Mouse (Mus musculus) myocyte (in vitro differentiated cells): ENCODE measurements around the gene Pth1r. TPM values are rescaled to one million over a fixed set of nuclear protein-coding genes. Genes with fewer than 3 reads are reported as not detected.

Experiments
- H3K27me3 ChIP-seq: one replicate; pipeline ENCODE4 v1.6.1; 2011; ENCODE audit not compliant: control insufficient read depth, insufficient read depth, insufficient read length
- H3K36me3 ChIP-seq: one replicate; pipeline ENCODE4 v1.6.1; 2011; ENCODE audit not compliant: control insufficient read depth, insufficient read depth
- H3K4me2 ChIP-seq: one replicate; pipeline ENCODE4 v1.6.1; 2011; ENCODE audit warnings: low read depth, control low read depth
- H3K4me3 ChIP-seq: one replicate; pipeline ENCODE4 v1.5.1; 2011; ENCODE audit warnings: mild to moderate bottlenecking, control low read depth, moderate library complexity
- H3K79me2 ChIP-seq: one replicate; pipeline ENCODE4 v1.6.1; 2011; ENCODE audit not compliant: control insufficient read depth, insufficient read depth
- H3ac ChIP-seq: one replicate; pipeline ENCODE4 v1.6.1; 2011; ENCODE audit not compliant: control insufficient read depth, insufficient read length
- CEBPB ChIP-seq: IDR thresholded peaks from 2 replicates; pipeline ENCODE4 v1.6.1; 2011; ENCODE audit warnings: mild to moderate bottlenecking, moderate library complexity; ENCODE audit not compliant: poor library complexity, insufficient read depth, severe bottlenecking
- E2F4 ChIP-seq: IDR thresholded peaks from one replicate; pipeline ENCODE4 v1.6.1; 2011; ENCODE audit warnings: mild to moderate bottlenecking, control low read depth, moderate library complexity; ENCODE audit not compliant: insufficient read depth
- MAX ChIP-seq: IDR thresholded peaks from one replicate; pipeline ENCODE4 v1.6.1; 2011; ENCODE audit warnings: low read depth, mild to moderate bottlenecking, control low read depth
- MYOD1 ChIP-seq, 3 experiments: IDR thresholded peaks; one replicate each; pipeline ENCODE4 v1.6.1; 2011; ENCODE audit warnings: control low read depth in 2 of 3, low read depth in 2 of 3, mild to moderate bottlenecking in 2 of 3, moderate library complexity in 1 of 3; ENCODE audit not compliant: insufficient read length in 2 of 3, control insufficient read depth in 1 of 3
- MYOG ChIP-seq, 3 experiments: IDR thresholded peaks; one replicate each; pipeline ENCODE4 v1.6.1; 2011; ENCODE audit warnings: control low read depth in 2 of 3, low read depth in 2 of 3, mild to moderate bottlenecking in 2 of 3; ENCODE audit not compliant: insufficient read length in 2 of 3, control insufficient read depth in 1 of 3, insufficient read depth in 1 of 3
- POLR2A ChIP-seq: IDR thresholded peaks from one replicate; pipeline ENCODE4 v1.6.1; 2011; ENCODE audit warnings: low read depth, mild to moderate bottlenecking, control low read depth, moderate library complexity; ENCODE audit not compliant: insufficient read length
- POLR2AphosphoS2 ChIP-seq: IDR thresholded peaks from one replicate; pipeline ENCODE4 v1.6.1; 2011; ENCODE audit warnings: low read depth, control low read depth; ENCODE audit not compliant: insufficient read length
- REST ChIP-seq: IDR thresholded peaks from one replicate; pipeline ENCODE4 v1.6.1; 2011; ENCODE audit warnings: mild to moderate bottlenecking, control low read depth, moderate library complexity; ENCODE audit not compliant: insufficient read depth, insufficient read length
- SRF ChIP-seq: IDR thresholded peaks from one replicate; pipeline ENCODE4 v1.6.1; 2011; ENCODE audit warnings: low read depth; ENCODE audit not compliant: control insufficient read depth, insufficient read length
- TCF12 ChIP-seq: IDR thresholded peaks from one replicate; pipeline ENCODE4 v1.6.1; 2011; ENCODE audit warnings: mild to moderate bottlenecking, control low read depth; ENCODE audit not compliant: poor library complexity, insufficient read depth, severe bottlenecking
- TCF3 ChIP-seq: IDR thresholded peaks from one replicate; pipeline ENCODE4 v1.6.1; 2011; ENCODE audit warnings: low read depth, control low read depth; ENCODE audit not compliant: insufficient read length
- USF1 ChIP-seq: IDR thresholded peaks from one replicate; pipeline ENCODE4 v1.6.1; 2011; ENCODE audit warnings: low read depth, mild to moderate bottlenecking, control low read depth, moderate library complexity
- polyA plus RNA-seq: library from polyadenylated mRNA; unstranded; fragments of >200 nt; fragmentation: generic; extraction: Trizol; gene quantifications from one replicate; pipeline ENCODE4 v1.2.1, GENCODE M21; 2012; ENCODE audit warnings: missing spikeins

Pth1r gene
- polyA plus RNA-seq, 1 experiment, result 0.20 TPM

DNA sequence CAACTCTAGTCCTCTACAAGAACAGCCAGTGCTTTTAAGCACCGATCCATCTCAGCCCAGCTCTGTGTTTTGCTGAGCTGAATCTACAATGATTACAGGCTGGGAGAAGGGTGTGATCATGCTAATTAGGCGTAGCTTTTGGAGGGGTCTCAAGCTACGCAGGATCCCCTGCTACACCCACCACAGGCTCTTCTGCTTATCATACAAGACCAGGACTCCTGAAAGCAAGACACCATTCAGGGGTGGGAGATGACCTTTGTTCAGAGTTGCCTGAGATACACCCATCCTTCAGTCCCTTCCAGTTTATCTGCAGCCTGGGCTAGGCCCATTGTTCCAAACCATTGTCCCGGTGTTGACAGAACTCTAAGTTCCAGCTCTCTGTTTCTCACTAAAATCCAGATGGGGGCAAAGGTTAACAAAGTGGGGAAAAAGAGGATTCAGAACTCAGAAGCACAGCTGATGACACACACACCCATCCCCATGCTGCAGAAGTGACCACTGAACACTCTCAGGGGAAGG is 6.0 kb upstream of the Pth1r start:
- H3K4me3 ChIP-seq, result no peak overlapping the region
- TF ChIP-seq POLR2AphosphoS2 (no peak), SRF (no peak)
- H3K27me3 ChIP-seq, result peaks cover 86% of the 10 kb centered on the region
- H3K4me2 ChIP-seq, result no peak overlapping the region
- no peaks in the 10 kb centered on the region for H3K79me2 ChIP-seq
- no peak overlapping the region for H3ac ChIP-seq
- no peaks in the 10 kb centered on the region for H3K36me3 ChIP-seq

DNA sequence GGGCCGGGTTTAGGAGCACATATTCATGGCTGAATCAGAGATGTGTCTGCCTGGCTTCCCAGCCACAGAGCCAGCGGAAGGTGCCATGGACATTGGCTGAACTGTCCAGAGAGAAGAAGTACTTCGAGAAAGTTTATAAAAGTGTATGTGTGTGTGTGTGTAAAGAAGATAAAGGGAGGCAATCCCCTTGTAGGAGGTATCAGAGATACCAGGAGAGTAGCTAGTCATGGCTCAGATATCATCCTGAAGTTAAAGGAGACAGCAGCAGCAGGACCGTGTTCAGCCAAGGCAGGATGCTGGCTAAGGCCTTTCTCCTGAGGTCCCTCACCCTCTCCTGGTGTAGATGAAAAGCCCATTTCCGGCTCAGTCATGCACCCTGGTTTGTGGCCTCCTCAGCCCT is 4.5 kb upstream of the Pth1r start:
- Histone ChIP-seq H3K79me2 (no peaks in the 10 kb centered on the region), H3ac (no peak overlapping the region), H3K4me2 (no peak overlapping the region), H3K36me3 (no peaks in the 10 kb centered on the region), H3K4me3 (no peak overlapping the region), H3K27me3 (peaks cover 90% of the 10 kb centered on the region)
- TF ChIP-seq POLR2AphosphoS2 (no peak), TCF3 (no peak), CEBPB (no peak), MYOG (IDR thresholded peaks at IDR 0.05; ENCODE audit: control insufficient read depth in 1 of 3, insufficient read depth in 1 of 3, insufficient read length in 2 of 3, low read depth in 2 of 3) (no peak), MAX (no peak), E2F4 (no peak)

DNA sequence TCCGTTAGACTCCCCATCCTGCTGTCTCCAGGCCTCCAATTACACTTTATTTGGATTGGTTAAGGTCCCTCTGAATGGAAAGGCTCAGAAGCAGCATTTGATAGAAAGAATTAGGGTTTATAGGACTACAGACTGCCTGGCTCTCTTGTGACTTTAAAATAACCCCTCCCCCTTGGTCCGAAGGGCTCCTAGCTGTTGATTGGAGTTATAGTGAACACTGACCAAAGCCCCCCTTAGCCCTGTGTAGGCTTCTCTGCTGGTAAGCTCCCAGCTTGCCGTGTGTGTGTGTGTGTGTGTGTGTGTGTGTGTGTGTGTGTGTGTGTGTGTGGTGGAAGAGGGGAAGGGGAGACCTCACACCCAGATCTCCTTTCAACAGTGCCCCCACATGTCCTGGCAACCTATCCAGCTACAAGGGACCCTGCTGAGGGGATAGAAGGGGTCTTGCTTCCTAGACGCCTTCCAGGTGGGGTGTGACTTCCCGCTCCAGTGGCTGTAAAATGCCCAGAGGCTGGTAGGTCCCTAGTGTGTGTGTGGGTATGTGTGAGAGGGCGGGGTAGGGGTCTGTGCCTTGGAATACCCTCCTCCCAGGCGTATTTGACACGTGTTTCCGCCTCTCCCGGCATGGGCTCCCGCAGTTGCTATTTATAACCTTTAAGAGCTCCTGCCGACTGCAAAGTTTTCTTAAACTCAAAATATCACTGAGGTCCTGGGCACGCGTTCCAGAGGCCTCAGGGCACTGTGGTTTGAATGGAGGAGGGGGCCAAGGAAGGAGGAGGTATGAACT is 3.7 kb upstream of the Pth1r start:
- TF ChIP-seq MYOD1 (IDR thresholded peaks at IDR 0.05; ENCODE audit: control insufficient read depth in 1 of 3, insufficient read length in 2 of 3, low read depth in 2 of 3), result no peak
- no peaks in the 10 kb centered on the region for H3K79me2 ChIP-seq
- H3K4me2 ChIP-seq, result no peak overlapping the region
- H3K27me3 ChIP-seq, result peaks cover 92% of the 10 kb centered on the region
- no peak overlapping the region for H3ac ChIP-seq
- no peaks in the 10 kb centered on the region for H3K36me3 ChIP-seq
- H3K4me3 ChIP-seq, result no peak overlapping the region

DNA sequence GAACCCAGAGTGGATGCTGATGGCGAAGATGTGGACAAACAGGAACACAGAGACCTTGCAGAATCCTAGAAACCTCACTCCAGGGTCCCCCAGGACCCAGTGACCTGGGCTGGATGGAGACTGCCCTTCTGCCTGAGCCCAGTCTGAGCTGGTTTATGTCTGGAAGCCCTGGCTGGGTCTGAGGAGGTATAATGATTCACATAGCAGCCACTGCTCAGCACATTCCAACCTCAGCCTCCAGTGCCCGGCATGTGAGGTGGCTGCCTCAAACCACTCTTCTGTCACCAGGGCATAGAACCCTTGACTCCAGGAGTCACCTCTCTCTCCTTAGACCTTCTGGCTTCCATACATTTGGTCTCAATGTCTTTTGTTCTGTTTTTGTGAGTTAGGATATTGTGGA is 1.5 kb upstream of the Pth1r start:
- peaks cover 96% of the 10 kb centered on the region for H3K27me3 ChIP-seq
- TF ChIP-seq POLR2AphosphoS2 (no peak), REST (no peak), SRF (no peak), CEBPB (no peak), E2F4 (no peak), POLR2A (no peak), MYOG (IDR thresholded peaks at IDR 0.05; ENCODE audit: control insufficient read depth in 1 of 3, insufficient read depth in 1 of 3, insufficient read length in 2 of 3, low read depth in 2 of 3) (no peak), USF1 (no peak), TCF12 (no peak)
- no peak overlapping the region for H3K4me3 ChIP-seq
- no peak overlapping the region for H3K4me2 ChIP-seq
- H3K36me3 ChIP-seq, result no peaks in the 10 kb centered on the region
- H3ac ChIP-seq, result no peak overlapping the region
- no peaks in the 10 kb centered on the region for H3K79me2 ChIP-seq

- Histone ChIP-seq H3K79me2 (no peaks in the 10 kb centered on the region), H3K36me3 (no peaks in the 10 kb centered on the region), H3K4me3 (no peak overlapping the region), H3K27me3 (peaks cover 95% of the 10 kb centered on the region), H3ac (no peak overlapping the region), H3K4me2 (no peak overlapping the region)
- no peak for TF ChIP-seq TCF3
Measured at GRCm38 (mm10) chr9:110746238-110746637, 707 bp downstream of the Pth1r start.

- H3K36me3 ChIP-seq, result no peaks in the 10 kb centered on the region
- no peak overlapping the region for H3ac ChIP-seq
- TF ChIP-seq USF1 (no peak), POLR2A (no peak), TCF12 (no peak), POLR2AphosphoS2 (no peak), MYOD1 (IDR thresholded peaks at IDR 0.05; ENCODE audit: control insufficient read depth in 1 of 3, insufficient read length in 2 of 3, low read depth in 2 of 3) (no peak)
- no peak overlapping the region for H3K4me2 ChIP-seq
- H3K27me3 ChIP-seq, result peaks cover 95% of the 10 kb centered on the region
- no peaks in the 10 kb centered on the region for H3K79me2 ChIP-seq
- H3K4me3 ChIP-seq, result no peak overlapping the region
Measured at GRCm38 (mm10) chr9:110745752-110746151, 1.2 kb downstream of the Pth1r start.
